Mouse (Mus musculus): ENCODE results near the gene Epb41l2. TPM values are rescaled to one million over a fixed set of nuclear protein-coding genes. Genes with fewer than 3 reads are reported as not detected.

Gene Epb41l2
- polyA plus RNA-seq, 1 experiment from 2014 or later, result 23.1 TPM

GRCm38 (mm10) chr10:25354390-25354789, 5.2 kb upstream of the Epb41l2 start:
- Histone ChIP-seq H3K27me3 (ENCODE audit: control insufficient read depth, insufficient read depth, low read length) (no peaks in the 10 kb centered on the region), H3K27ac (ENCODE audit: low read depth, low read length) (no peak overlapping the region), H3K9ac (replicated peaks; ENCODE audit: low read depth, low read length) (no peak overlapping the region), H3K36me3 (ENCODE audit: control insufficient read depth, insufficient read depth, low read length) (no peaks in the 10 kb centered on the region), H3K4me3 (ENCODE audit: low read depth, low read length) (no peak overlapping the region), H3K4me2 (ENCODE audit: low read depth, low read length) (no peak overlapping the region), H3K9me3 (ENCODE audit: control insufficient read depth, low read length) (no peaks in the 10 kb centered on the region), H3K4me1 (ENCODE audit: control insufficient read depth, insufficient read depth, low read length) (no peaks in the 10 kb centered on the region)
- WGBS, result 87% methylated on average over 7 of the region's 7 CpGs
- ATAC-seq (ENCODE audit: low read depth), result no peak

DNA sequence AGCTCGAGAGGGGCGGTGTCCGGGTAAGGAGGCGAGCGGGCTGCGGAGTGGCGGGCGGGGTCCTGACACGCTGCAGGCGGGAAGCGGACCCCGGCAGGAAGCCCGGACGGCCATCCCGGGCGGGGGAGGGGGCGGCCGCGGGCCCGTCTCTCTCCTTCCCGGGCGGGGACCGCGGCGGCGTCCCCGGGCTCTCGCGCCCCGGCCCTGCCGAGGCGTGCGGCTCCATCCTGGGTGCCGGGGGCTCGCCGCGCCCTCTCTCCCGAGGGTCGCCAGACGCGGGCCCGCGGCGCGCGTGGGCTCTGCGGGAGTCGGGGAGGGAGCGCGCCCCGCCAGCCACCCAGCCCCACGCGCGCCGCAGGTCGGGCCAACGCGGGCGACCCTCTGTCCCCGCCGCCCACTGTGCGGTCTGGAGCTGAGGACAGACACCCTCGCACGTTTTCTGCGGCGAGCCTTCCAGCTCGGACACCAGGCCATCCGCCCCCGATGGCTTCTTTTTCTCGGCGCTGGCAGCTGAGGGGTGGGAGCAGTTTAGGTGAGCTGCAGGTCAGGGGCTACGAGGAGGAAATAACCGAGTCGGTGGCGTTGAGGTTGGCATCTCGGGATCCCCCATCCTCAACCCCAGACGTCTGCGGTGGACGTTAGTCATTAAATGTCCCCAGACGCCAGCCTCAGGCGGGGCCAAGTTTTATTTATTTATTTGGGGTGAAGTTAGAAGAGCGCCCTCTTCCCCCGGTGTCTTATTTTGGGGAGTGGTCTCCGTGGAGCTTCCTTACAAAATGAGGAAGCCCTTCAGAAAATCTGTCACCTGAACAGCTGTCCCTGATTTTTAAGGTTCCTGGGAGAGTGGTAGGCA, 587 bp downstream of the Epb41l2 start:
- no peaks in the 10 kb centered on the region for H3K36me3 ChIP-seq (ENCODE audit: control insufficient read depth, insufficient read depth, low read length)
- H3K4me3 ChIP-seq (ENCODE audit: low read depth, low read length), result peak overlapping the region; percentile 75
- peak overlapping the region; percentile 69 for H3K9ac ChIP-seq (replicated peaks; ENCODE audit: low read depth, low read length)
- peaks cover 3% of the 10 kb centered on the region; the same call in 1 of the 2 replicates for H3K4me1 ChIP-seq (ENCODE audit: control insufficient read depth, insufficient read depth, low read length)
- under 1% methylated on average over 41 of the region's 84 CpGs for WGBS
- H3K27ac ChIP-seq (ENCODE audit: low read depth, low read length), result 0 out of 2 replicates have a peak overlapping the region, but pooled peaks have one; percentile 28
- peak; percentile 81 for ATAC-seq (ENCODE audit: low read depth)
- H3K27me3 ChIP-seq (ENCODE audit: control insufficient read depth, insufficient read depth, low read length), result no peaks in the 10 kb centered on the region
- no peaks in the 10 kb centered on the region for H3K9me3 ChIP-seq (ENCODE audit: control insufficient read depth, low read length)
- H3K4me2 ChIP-seq (ENCODE audit: low read depth, low read length), result peak overlapping the region; percentile 84

DNA sequence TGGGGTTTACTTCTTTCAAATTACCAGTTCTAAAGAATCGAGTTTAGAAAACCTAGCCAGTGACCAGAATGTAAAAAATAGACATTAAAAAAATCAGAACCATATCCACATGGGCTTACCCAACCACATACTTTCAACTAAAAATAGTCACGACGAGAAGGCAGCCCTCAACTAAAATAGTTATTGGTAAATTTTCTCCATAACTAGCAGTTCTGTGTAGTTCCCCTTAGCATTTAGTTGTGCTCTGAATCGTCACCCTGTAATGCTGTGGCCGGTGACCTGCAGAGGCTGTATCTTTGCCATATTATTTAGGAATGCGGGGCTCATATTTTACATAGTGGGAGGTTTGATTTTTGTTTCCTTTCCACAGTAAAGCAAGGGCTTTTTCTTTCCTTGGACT, 2.6 kb downstream of the Epb41l2 start:
- ATAC-seq (ENCODE audit: low read depth), result no peak
- H3K36me3 ChIP-seq (ENCODE audit: control insufficient read depth, insufficient read depth, low read length), result no peaks in the 10 kb centered on the region
- H3K4me3 ChIP-seq (ENCODE audit: low read depth, low read length), result no peak overlapping the region
- H3K4me1 ChIP-seq (ENCODE audit: control insufficient read depth, insufficient read depth, low read length), result peaks cover 3% of the 10 kb centered on the region; the same call in 1 of the 2 replicates
- WGBS, result 60% methylated on average over 6 of the region's 6 CpGs
- H3K27ac ChIP-seq (ENCODE audit: low read depth, low read length), result no peak overlapping the region
- peak overlapping the region; percentile 84; the same call in 1 of the 2 replicates for H3K4me2 ChIP-seq (ENCODE audit: low read depth, low read length)
- no peak overlapping the region for H3K9ac ChIP-seq (replicated peaks; ENCODE audit: low read depth, low read length)
- no peaks in the 10 kb centered on the region for H3K27me3 ChIP-seq (ENCODE audit: control insufficient read depth, insufficient read depth, low read length)
- no peaks in the 10 kb centered on the region for H3K9me3 ChIP-seq (ENCODE audit: control insufficient read depth, low read length)

GRCm38 (mm10) chr10:25365158-25365557, 5.6 kb downstream of the Epb41l2 start:
- 96% methylated on average over 7 of the region's 7 CpGs for WGBS
- Histone ChIP-seq H3K27me3 (ENCODE audit: control insufficient read depth, insufficient read depth, low read length) (no peaks in the 10 kb centered on the region), H3K4me3 (ENCODE audit: low read depth, low read length) (no peak overlapping the region), H3K9me3 (ENCODE audit: control insufficient read depth, low read length) (no peaks in the 10 kb centered on the region), H3K4me1 (ENCODE audit: control insufficient read depth, insufficient read depth, low read length) (peaks cover 3% of the 10 kb centered on the region; the same call in 1 of the 2 replicates), H3K4me2 (ENCODE audit: low read depth, low read length) (no peak overlapping the region), H3K27ac (ENCODE audit: low read depth, low read length) (no peak overlapping the region), H3K9ac (replicated peaks; ENCODE audit: low read depth, low read length) (no peak overlapping the region), H3K36me3 (ENCODE audit: control insufficient read depth, insufficient read depth, low read length) (no peaks in the 10 kb centered on the region)
- ATAC-seq (ENCODE audit: low read depth), result no peak

DNA sequence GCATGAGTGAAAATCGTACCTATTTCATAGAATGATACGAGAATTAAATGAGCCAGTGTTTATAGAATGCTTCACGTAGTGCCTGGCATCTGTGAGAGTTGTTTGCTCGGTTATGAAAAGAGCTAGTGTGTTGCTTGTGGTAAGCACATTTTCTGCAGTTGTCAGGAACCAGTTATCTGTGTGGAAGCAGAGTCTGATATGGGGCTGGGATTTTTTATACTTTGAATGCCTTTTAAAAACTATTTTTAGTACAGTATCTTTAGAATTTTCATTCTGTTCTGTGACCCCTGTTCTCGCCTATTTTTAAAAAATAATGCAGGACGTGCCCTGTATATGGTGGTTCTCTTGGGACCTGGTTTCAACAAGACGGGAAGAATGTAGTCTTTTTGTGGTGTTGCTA, 6.1 kb downstream of the Epb41l2 start:
- WGBS, result 82% methylated on average over 7 of the region's 7 CpGs
- no peak overlapping the region for H3K4me3 ChIP-seq (ENCODE audit: low read depth, low read length)
- H3K27me3 ChIP-seq (ENCODE audit: control insufficient read depth, insufficient read depth, low read length), result no peaks in the 10 kb centered on the region
- no peaks in the 10 kb centered on the region for H3K9me3 ChIP-seq (ENCODE audit: control insufficient read depth, low read length)
- no peaks in the 10 kb centered on the region for H3K4me1 ChIP-seq (ENCODE audit: control insufficient read depth, insufficient read depth, low read length)
- H3K36me3 ChIP-seq (ENCODE audit: control insufficient read depth, insufficient read depth, low read length), result no peaks in the 10 kb centered on the region
- H3K27ac ChIP-seq (ENCODE audit: low read depth, low read length), result no peak overlapping the region
- ATAC-seq (ENCODE audit: low read depth), result no peak
- H3K4me2 ChIP-seq (ENCODE audit: low read depth, low read length), result no peak overlapping the region
- H3K9ac ChIP-seq (replicated peaks; ENCODE audit: low read depth, low read length), result no peak overlapping the region

- no peak for ATAC-seq (ENCODE audit: low read depth)
- 84% methylated on average over 5 of the region's 5 CpGs for WGBS
- H3K4me3 ChIP-seq (ENCODE audit: low read depth, low read length), result no peak overlapping the region
- H3K9me3 ChIP-seq (ENCODE audit: control insufficient read depth, low read length), result no peaks in the 10 kb centered on the region
- no peaks in the 10 kb centered on the region for H3K36me3 ChIP-seq (ENCODE audit: control insufficient read depth, insufficient read depth, low read length)
- H3K9ac ChIP-seq (replicated peaks; ENCODE audit: low read depth, low read length), result no peak overlapping the region
- H3K27me3 ChIP-seq (ENCODE audit: control insufficient read depth, insufficient read depth, low read length), result no peaks in the 10 kb centered on the region
- no peaks in the 10 kb centered on the region; the same call in 1 of the 2 replicates for H3K4me1 ChIP-seq (ENCODE audit: control insufficient read depth, insufficient read depth, low read length)
- H3K27ac ChIP-seq (ENCODE audit: low read depth, low read length), result no peak overlapping the region
- H3K4me2 ChIP-seq (ENCODE audit: low read depth, low read length), result no peak overlapping the region
Measured at GRCm38 (mm10) chr10:25366691-25367090, 7.1 kb downstream of the Epb41l2 start.

DNA sequence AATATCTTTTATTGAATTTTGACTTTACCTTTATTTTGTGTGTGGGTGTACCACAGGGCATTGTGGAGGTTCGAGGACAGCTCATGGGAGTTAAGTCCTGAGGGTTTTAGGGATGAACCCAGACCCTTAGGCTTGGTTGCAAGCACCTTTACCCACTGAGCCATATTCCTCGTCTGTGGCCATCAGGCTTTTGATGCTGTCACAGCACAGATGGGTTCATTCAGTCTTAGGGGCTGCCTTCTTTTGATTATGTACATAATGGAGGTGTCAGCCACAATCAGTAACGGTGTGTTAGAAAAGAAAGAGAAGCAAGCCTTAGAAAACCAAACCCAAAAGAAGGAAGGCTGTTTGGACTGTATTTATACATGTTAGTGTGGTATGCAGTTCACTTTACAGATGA, 9.3 kb downstream of the Epb41l2 start:
- no peak for ATAC-seq (ENCODE audit: low read depth)
- Histone ChIP-seq H3K27me3 (ENCODE audit: control insufficient read depth, insufficient read depth, low read length) (no peaks in the 10 kb centered on the region), H3K4me3 (ENCODE audit: low read depth, low read length) (no peak overlapping the region), H3K4me1 (ENCODE audit: control insufficient read depth, insufficient read depth, low read length) (peaks cover 5% of the 10 kb centered on the region; the same call in 1 of the 2 replicates), H3K36me3 (ENCODE audit: control insufficient read depth, insufficient read depth, low read length) (no peaks in the 10 kb centered on the region), H3K9ac (replicated peaks; ENCODE audit: low read depth, low read length) (no peak overlapping the region), H3K27ac (ENCODE audit: low read depth, low read length) (no peak overlapping the region), H3K9me3 (ENCODE audit: control insufficient read depth, low read length) (no peaks in the 10 kb centered on the region), H3K4me2 (ENCODE audit: low read depth, low read length) (no peak overlapping the region)
- WGBS, result 33% methylated on average over 3 of the region's 3 CpGs

- WGBS, result 90% methylated on average over 9 of the region's 9 CpGs
- Histone ChIP-seq H3K27ac (ENCODE audit: low read depth, low read length) (no peak overlapping the region), H3K9me3 (ENCODE audit: control insufficient read depth, low read length) (no peaks in the 10 kb centered on the region), H3K4me1 (ENCODE audit: control insufficient read depth, insufficient read depth, low read length) (peaks cover 5% of the 10 kb centered on the region; the same call in 1 of the 2 replicates), H3K4me2 (ENCODE audit: low read depth, low read length) (no peak overlapping the region), H3K9ac (replicated peaks; ENCODE audit: low read depth, low read length) (no peak overlapping the region), H3K4me3 (ENCODE audit: low read depth, low read length) (no peak overlapping the region), H3K27me3 (ENCODE audit: control insufficient read depth, insufficient read depth, low read length) (no peaks in the 10 kb centered on the region), H3K36me3 (ENCODE audit: control insufficient read depth, insufficient read depth, low read length) (no peaks in the 10 kb centered on the region)
- no peak for ATAC-seq (ENCODE audit: low read depth)
Measured at GRCm38 (mm10) chr10:25369691-25370090, 10.1 kb downstream of the Epb41l2 start.

GRCm38 (mm10) chr10:25371336-25371735, 11.7 kb downstream of the Epb41l2 start:
- Histone ChIP-seq H3K4me1 (ENCODE audit: control insufficient read depth, insufficient read depth, low read length) (peaks cover 5% of the 10 kb centered on the region; the same call in 1 of the 2 replicates), H3K36me3 (ENCODE audit: control insufficient read depth, insufficient read depth, low read length) (no peaks in the 10 kb centered on the region), H3K4me3 (ENCODE audit: low read depth, low read length) (no peak overlapping the region), H3K9me3 (ENCODE audit: control insufficient read depth, low read length) (no peaks in the 10 kb centered on the region), H3K27me3 (ENCODE audit: control insufficient read depth, insufficient read depth, low read length) (no peaks in the 10 kb centered on the region), H3K27ac (ENCODE audit: low read depth, low read length) (no peak overlapping the region), H3K4me2 (ENCODE audit: low read depth, low read length) (no peak overlapping the region), H3K9ac (replicated peaks; ENCODE audit: low read depth, low read length) (no peak overlapping the region)
- WGBS, result 82% methylated on average over 2 of the region's 2 CpGs
- ATAC-seq (ENCODE audit: low read depth), result no peak

Data from neural tube, embryonic 14.5 days (tissue).